Mouse (Mus musculus) induced T-regulatory cell, adult 2 months (primary cell): ENCODE measurements around the gene Npw.

Source experiments
- DNase-seq: peaks from one replicate; pipeline ENCODE4 v3.0.0-alpha.2; 2012; ENCODE audit warnings: low read depth

The Npw gene

DNA sequence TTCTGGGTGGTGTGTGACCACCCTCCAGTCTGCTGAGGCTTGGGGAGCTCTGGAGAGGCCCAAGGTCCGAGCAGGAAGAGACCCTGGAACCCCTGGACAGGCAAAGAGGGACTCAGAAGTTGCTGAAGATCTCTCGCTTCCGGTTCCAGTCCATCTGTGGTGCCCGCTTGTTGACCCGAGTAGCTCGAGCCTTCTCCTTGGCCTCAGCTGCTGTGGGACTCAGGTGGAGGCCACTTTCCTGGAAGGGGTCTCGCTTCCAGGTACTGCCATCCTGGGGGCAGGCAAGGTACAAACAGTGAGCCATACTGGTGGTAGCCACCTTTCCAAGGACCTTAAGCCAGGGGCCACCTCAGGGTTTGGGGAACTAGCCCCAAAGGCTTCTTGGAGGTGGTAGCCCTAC is 18.1 kb downstream of the Npw start:
- DNase-seq: no peak

DNA sequence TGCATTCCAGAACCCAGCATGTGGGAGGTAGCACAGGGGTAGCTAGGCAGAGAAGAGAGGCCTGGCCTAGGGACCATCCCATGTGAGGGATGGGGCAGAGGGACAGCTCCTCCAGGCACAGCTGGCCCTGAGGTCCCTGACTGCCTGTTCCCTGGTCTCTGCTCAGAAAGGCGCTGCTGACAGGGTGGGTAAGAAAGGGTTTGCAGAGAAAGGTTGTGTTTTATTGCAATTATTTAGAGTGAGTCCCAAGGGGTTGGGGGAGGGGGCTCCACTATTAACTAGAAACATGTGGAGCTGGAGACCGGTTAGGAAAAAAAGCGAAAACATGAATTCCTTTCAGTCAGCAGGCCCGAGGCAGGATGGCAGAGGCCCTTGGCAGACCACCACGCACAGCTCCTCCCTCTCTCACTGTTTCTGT is 18.7 kb downstream of the Npw start:
- DNase-seq: no peak

DNA sequence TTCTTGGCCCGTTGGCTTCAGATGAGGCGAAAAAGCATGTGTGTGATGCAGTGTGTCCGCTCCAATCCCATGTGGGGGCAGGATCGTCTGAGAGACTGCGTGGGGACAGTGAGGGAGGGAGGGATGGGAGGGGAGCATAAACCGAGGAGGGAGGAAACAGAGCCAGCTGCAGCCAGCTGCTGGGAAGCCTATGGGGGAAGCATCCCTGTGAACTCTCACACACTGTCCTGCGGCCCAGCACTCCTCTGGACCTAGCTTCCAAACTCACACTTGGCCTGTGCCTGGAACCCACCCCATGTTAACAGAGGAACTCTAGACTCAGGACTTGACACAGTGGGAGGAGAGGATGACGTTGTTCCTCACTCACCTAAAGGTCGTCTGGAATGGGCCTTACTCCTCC is 19.4 kb downstream of the Npw start:
- no peak for DNase-seq

DNA sequence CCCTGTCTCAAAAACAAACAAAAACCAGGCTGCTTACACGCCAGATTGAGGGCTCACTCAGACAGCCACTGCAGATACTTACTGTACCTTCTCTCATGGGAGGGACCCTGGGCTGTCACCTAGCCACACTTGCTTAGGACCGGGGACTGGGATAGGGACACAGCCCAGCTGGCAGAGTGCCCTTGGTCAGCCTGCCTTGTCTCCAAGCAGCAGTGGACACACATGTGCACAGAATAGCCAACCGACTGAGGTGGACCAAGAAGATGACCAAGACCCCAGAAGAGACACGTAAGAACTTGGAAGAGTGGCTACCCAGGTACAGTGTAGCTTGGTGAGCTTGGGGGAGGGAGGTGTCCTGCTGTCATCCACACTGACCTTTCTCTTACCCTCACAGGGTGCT is 20.0 kb downstream of the Npw start:
- DNase-seq: no peak

DNA sequence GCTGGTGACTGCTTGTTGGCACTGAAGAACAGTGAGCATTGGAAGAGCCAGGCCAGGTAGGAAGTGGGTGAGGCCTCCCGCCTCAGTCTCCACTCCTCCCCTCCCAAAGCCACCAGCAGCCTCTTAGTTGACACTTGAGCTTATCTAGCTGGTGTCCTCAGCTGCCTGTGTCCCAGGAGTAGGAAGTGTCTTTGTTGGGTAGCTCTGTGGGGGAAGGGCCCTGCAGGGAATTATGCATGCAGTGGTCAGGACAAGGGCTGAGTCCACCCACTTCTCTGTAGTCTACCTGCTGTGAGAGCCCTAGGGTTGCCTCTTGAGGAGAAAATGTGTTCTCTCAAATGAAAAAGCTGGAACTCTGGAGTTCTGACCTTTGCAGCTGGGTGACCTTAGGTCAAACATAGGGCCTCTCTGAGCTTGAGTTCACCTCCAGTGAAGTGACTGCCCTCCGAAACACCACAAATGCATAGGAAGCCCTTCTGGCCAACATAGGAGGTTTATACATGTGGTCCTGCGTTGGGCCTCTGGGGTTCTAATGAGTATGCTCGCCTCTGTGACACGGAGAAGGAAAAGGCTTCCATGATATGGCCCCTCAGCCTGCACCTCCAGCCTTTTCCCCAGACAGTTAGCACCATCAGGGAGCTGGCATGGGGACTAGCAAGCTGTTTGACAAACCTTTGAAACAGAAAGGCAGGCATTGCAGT is 21.3 kb downstream of the Npw start:
- DNase-seq: no peak

DNA sequence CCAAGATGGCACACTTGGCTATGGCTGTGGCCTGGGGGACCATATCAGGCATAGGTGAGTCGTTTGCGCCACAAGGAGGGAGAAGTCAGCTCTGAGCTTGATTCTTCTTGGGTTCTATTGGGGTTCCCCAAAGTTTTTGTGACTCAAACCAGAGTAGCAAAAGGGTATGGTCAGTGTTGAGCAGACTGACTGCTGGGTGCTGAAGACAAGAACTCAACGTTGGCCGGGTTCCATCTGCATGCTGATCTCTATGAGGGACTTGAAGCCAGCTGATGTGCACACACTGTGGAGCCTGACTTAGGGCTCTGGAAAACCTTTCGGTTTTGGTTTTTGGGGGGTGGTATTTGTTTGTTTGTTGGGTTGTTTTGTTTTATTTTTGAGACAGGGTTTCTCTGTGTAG is 22.6 kb downstream of the Npw start:
- no peak for DNase-seq

DNA sequence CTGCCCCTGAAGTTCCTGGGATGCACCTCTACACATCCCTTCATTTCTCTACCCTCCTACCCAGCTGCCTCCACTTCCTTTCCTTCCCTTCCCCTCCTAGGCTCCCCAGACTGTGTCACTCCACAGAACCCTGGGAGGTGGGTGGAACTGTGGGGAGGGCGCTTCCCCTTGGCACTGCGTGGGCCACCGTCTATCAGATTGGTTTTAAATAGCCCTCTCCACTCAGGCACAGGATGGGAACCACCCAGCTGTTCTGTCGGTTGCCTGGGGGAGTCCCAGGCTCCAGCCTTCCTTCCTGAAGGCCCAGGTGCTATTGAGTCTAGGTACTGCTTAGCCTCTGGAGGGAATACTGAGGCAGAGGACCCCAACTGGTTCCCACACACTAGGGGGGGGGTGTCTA is 23.2 kb downstream of the Npw start:
- DNase-seq: no peak

DNA sequence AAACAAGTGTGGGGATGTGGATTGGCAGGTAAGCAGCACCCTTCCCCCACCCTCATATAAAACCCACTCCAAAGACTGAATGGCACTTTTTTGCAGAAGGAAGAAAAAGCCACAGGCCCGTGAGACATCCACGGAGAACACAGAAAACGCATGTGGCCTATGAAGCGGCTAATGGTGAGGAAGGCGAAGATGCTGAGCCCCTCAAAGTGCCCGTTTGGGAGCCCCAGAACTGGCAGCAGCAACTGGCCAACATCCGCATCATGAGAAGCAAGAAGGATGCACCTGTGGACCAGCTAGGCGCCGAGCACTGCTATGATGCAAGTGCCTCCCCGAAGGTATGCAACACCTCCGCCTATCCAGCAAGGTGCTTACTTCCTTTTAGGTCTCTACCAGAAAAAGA is 24.4 kb downstream of the Npw start:
- DNase-seq: no peak

DNA sequence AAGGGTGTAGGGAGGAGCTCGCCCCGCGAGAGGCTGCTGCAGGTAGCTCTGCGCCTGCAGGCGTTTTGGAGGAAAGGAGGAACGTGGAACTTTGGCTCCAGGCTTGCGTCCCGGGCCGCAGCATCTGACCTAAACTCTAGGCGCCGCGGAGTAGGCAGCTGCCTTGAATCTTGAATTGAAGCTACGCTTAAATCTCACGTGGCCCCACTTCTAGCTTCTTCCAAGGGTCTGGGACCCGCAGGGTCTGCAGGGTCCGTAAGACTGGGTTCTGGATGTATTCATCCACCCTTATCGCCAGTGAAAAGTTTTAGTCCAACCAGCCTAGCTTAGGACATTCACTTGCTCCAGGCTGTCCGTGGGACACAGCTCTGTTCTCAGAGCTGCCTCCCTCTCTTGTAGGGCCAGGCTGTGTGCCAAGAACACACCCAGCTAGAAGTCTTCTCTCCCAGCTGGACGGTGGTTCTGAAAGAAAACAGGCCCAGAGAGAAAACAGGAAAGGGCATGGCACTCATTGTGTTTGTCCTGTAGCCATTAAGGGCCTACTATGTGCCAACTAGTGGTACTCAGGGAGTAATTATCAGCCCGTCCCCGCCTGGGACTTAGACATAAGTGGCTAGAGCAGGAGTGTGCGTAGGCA is 25.3 kb downstream of the Npw start:
- DNase-seq: no peak

DNA sequence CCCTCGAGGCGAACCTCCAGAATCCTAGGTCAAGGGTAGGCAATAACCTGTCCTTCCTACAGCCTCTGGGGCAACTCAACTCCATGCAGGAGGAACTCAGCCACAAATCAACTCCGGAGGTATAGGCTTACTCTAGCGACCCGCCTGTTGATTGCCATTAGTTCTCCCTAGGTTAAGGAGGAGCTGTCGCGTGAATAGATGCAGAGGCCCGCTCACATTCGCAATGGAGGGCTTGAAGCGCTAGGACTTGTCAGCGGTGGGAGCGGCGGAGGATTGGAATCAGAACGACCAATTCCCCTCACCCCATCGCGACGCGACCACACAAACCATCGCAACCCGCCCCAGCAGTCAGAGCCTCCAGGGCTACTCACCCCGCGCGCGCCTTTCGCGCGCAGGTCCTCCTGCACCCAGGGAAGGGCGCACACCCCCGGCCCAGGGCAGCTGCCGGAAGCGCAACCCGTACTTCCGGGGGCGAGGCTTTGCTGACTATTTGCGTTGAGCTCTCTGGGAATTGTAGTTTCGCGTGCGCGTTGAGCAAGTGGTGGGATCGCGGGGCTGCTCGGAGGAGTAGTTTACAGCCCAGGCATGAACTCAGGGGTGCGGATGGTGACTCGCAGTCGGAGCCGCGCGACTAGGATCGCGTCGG is 26.0 kb downstream of the Npw start, which contains the start of the genes Tsc2 and Nthl1:
TSS of gene Tsc2 (minus strand) at position 464 of the 646 bp plus-strand sequence.
TSS of gene Nthl1 (plus strand) at position 514 of the 646 bp plus-strand sequence.
- DNase-seq: peak; percentile 90

DNA sequence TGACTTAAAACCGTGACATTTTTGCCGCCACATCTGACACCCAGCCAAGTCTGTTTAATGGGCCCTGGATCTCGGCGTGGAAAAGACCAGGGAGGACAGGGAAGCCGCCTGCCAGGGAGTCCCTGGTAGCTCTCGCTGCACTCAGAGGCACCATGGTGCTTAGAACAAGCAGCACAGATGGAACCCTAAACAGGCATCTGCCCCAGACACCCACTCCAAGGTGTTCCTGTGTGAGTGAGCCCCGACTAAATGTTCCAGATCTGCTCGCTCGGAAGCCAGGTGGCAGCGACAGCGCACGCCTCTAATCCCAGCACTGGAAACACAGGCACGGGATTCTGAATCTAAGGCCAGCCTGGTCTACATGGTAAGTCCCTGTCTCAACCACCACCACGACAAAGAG is 28.2 kb downstream of the Npw start:
- no peak for DNase-seq

DNA sequence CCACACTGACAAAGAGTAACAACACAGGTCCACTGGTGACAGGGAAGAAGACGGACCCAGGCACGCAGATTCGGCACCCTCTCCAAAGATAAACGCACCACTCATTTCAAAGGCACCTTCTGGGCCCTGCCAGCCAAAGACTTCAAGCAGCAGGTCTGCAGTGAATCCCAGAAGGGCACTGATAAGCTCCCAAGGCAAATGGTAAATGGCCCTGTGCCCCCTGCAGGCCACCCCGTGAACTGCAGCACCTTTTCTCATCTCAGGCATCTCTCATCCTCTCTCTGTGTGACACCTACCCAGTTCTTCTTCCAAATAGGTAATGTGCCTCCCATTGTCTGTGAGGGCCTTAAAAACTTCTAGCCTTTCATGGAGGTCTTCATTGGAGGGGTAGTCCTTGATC is 29.6 kb downstream of the Npw start:
- peak; percentile 82 for DNase-seq

DNA sequence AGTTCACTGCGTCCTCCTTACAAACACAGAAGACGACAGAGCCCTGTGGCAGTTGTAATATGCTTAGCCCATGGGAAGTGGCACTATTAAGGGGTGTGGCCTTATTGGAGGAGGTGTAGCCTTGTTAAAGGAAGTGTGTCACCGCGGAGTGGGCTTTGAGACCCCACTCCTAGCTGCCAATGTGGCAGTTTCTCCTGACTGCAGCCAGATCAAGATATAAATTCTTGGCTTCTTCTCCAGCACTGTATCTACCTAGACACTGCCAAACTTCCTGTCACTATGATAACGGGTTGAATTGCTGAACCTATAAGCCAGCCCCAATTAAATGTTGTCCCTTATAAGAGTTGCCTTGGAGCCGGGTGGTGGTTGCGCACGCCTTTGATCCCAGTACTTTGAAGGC is 32.8 kb downstream of the Npw start:
- DNase-seq: no peak

DNA sequence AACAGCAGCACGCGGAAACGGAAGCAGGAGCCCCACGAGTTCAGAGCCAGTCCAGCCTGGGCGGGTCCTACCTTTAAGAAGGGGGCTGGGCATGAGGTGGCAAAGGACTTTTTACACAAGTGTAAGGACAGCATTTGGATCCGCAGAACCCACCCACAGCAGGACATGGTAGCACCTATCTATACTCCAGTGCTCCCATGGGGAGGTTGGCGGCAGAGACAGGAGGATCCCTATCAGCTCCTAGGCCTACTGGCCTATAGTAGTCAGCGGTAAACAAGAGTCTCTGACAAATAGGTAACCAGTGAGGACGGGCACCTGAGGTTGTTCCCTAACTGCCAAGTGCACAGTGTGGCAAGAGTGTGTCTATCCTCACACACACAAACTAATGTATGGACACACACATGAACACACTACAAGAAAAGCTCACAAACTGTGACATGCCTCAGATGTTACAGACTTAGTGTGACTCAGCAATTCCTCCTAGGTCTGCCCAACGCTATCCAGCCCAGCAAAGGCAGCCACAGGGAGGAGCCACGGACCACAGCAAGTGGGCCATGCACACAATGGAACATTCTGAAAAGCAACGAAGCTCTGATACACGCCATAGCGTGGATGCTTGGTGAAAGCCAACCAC is 40.6 kb downstream of the Npw start:
- no peak for DNase-seq

DNA sequence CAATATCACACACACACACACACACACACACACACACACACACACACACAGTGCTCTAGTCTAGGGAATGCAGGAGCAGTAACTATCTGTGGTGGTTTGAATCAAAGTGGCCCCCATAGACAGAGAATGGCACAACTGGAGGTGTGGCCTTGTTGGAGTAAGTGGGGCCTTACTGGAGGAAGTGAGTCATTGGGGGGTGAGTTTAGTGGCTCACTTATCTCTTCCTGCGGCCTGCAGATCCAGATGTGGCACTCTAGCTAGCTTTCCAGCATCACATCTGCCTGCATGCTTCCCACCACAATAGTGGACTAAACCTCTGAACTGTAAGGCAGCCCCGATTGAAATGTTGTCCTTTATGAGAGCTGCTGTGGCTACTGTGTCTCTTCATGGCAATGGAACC is 47.5 kb downstream of the Npw start:
- DNase-seq: no peak

DNA sequence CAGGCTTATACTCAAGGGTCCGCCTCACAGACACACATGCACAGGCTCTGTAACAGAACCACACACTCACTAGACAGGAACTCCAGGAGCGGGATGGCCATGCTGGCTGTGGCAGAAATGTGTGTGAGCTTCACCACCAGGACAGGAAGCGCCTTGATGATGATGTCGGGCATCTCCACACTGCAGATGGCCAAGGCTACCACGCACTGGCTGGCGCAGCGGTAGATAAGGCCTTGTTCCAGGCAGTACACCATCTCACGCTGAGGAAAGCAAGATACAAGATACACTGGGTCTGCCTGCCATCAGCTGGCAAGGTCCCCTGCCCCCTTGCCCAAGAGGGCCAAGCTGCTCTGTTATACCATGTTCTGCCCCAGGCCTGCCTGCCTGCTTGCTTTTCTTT is 49.4 kb downstream of the Npw start:
- DNase-seq: no peak

DNA sequence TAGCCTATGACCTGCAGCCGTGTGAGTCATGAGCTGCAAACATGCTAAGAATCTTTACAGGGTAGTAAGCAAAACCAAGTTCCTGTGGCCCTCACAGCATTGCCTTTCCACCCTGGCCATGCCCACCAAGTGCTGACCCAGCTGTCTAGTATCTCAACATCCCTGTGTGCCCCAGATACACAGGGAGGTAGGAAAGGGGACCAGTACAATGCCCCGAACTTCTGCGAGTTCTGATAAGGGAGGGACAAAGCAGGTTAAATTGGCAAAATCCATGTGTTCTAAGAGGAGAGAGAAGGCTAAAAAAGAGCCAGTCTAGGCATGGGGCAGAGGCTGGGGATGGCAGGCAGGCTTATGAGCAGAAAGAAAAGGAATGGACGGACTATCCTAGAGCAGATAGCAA is 49.9 kb downstream of the Npw start:
- DNase-seq: no peak
